Mouse (Mus musculus) erythroblast, embryonic 14.5 days (primary cell): ENCODE results near the gene Atl1.

Experiments
- GATA1 ChIP-seq: IDR thresholded peaks from 2 replicates; pipeline ENCODE4 v1.6.1; 2012; ENCODE audit warnings: low read length, inconsistent platforms, mixed read lengths
- TAL1 ChIP-seq: IDR thresholded peaks from 3 replicates; pipeline ENCODE4 v1.6.1; 2012; ENCODE audit warnings: low read length, inconsistent platforms, mixed read lengths

- TF ChIP-seq GATA1: no peak
- TF ChIP-seq TAL1: no peak
Measured at GRCm38 (mm10) chr12:69923128-69923527, 30.7 kb downstream of the Atl1 start.
